Mouse (Mus musculus): Measurements from ENCODE around the gene Tango6. TPM values are rescaled to one million over a fixed set of nuclear protein-coding genes. Genes with fewer than 3 reads are reported as not detected.
A peak's percentile ranks its signal among the peaks of the same experiment; 100 is the strongest.

The Tango6 gene
- polyA plus RNA-seq, 1 experiment from 2014 or later: 6.7 TPM

GRCm38 (mm10) chr8:106700131-106700530 is 17.3 kb downstream of the Tango6 start:
- no peak for ATAC-seq (replicated peaks; ENCODE audit: insufficient number of reproducible peaks, insufficient read depth, low FRiP score, low read depth)
- no peak overlapping the region for H3K4me2 ChIP-seq
- 87% methylated on average over 6 of the region's 6 CpGs for WGBS

DNA sequence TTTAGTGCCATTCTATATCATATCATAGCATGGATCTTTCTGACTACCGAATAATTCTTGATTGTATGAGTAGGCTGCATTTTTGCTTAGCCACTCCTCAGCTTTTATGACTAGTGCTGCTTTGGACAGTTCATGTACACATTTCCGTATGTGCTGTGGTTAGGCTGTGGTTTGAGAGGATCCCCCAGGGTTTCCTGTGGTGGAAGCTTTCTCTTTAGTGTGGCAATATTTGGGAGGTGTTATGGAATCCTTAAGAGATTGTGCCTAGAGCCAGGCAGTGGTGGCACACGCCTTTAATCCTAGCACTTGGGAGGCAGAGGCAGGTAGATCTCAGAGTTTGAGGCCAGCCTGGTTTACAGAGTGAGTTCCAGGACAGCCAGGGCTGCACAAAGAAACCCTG is 18.5 kb downstream of the Tango6 start:
- Histone ChIP-seq H3K36me3 (peaks cover 19% of the 10 kb centered on the region; the same call in 1 of the 2 replicates), H3K4me2 (no peak overlapping the region), H3K9ac (no peak overlapping the region), H3K27ac (no peak overlapping the region), H3K4me3 (no peak overlapping the region), H3K4me1 (replicated peaks) (peaks cover 13% of the 10 kb centered on the region), H3K9me3 (replicated peaks) (no peaks in the 10 kb centered on the region), H3K27me3 (no peaks in the 10 kb centered on the region)
- ATAC-seq (replicated peaks; ENCODE audit: insufficient number of reproducible peaks, insufficient read depth, low FRiP score, low read depth): no peak
- WGBS: 86% methylated on average over 3 of the region's 3 CpGs

More at GRCm38 (mm10) chr8:106700131-106700530, 17.3 kb downstream of the Tango6 start:
- Histone ChIP-seq H3K27me3 (no peaks in the 10 kb centered on the region), H3K4me3 (no peak overlapping the region), H3K9me3 (replicated peaks) (no peaks in the 10 kb centered on the region), H3K4me1 (replicated peaks) (peaks cover 7% of the 10 kb centered on the region; the same call in 1 of the 2 replicates), H3K27ac (no peak overlapping the region), H3K36me3 (peaks cover 19% of the 10 kb centered on the region; the same call in 1 of the 2 replicates), H3K9ac (no peak overlapping the region)

- no peaks in the 10 kb centered on the region for H3K9me3 ChIP-seq (replicated peaks)
- H3K27ac ChIP-seq: peak overlapping the region; percentile 87
- H3K9ac ChIP-seq: no peak overlapping the region
- peaks cover 13% of the 10 kb centered on the region for H3K4me1 ChIP-seq (replicated peaks)
- WGBS: 71% methylated on average over 9 of the region's 9 CpGs
- H3K4me2 ChIP-seq: no peak overlapping the region
- ATAC-seq (replicated peaks; ENCODE audit: insufficient number of reproducible peaks, insufficient read depth, low FRiP score, low read depth): peak; percentile 56
- peaks cover 5% of the 10 kb centered on the region; the same call in 1 of the 2 replicates for H3K36me3 ChIP-seq
- no peak overlapping the region for H3K4me3 ChIP-seq
- no peaks in the 10 kb centered on the region for H3K27me3 ChIP-seq
Observed at GRCm38 (mm10) chr8:106704199-106704900, 21.5 kb downstream of the Tango6 start.

- Histone ChIP-seq H3K4me1 (replicated peaks) (peaks cover 13% of the 10 kb centered on the region), H3K4me2 (no peak overlapping the region), H3K27me3 (no peaks in the 10 kb centered on the region), H3K9ac (no peak overlapping the region), H3K9me3 (replicated peaks) (no peaks in the 10 kb centered on the region), H3K36me3 (peaks cover 4% of the 10 kb centered on the region; the same call in 1 of the 2 replicates), H3K27ac (peak overlapping the region; percentile 87), H3K4me3 (no peak overlapping the region)
- WGBS: 25% methylated on average over 9 of the region's 9 CpGs
- ATAC-seq (replicated peaks; ENCODE audit: insufficient number of reproducible peaks, insufficient read depth, low FRiP score, low read depth): peak; percentile 94
Observed at GRCm38 (mm10) chr8:106704901-106705321, 22.0 kb downstream of the Tango6 start.

DNA sequence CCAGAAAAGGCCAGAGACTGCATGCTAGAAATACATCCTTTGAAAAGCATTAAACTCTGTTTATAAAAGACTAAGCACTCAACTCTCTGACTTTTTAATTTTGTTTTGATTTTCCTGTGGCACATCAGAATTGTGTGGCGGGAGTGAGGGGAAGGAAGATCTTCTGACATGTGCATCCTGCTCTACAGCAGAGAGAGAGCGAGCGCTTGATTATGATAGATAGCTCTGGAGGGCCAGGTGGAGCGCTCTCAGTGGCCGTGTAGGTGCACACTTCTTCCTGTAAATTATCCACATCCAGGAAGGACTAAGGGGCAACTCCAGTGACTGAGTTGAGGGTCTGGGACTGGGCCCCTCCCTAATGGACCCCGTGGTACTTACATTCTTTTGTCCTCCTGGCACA is 23.3 kb downstream of the Tango6 start:
- Histone ChIP-seq H3K36me3 (no peaks in the 10 kb centered on the region; the same call in 1 of the 2 replicates), H3K4me2 (no peak overlapping the region), H3K9ac (no peak overlapping the region), H3K4me1 (replicated peaks) (peaks cover 13% of the 10 kb centered on the region), H3K4me3 (no peak overlapping the region), H3K27me3 (no peaks in the 10 kb centered on the region), H3K9me3 (replicated peaks) (no peaks in the 10 kb centered on the region), H3K27ac (peak overlapping the region; percentile 87)
- 78% methylated on average over 6 of the region's 6 CpGs for WGBS
- ATAC-seq (replicated peaks; ENCODE audit: insufficient number of reproducible peaks, insufficient read depth, low FRiP score, low read depth): no peak

DNA sequence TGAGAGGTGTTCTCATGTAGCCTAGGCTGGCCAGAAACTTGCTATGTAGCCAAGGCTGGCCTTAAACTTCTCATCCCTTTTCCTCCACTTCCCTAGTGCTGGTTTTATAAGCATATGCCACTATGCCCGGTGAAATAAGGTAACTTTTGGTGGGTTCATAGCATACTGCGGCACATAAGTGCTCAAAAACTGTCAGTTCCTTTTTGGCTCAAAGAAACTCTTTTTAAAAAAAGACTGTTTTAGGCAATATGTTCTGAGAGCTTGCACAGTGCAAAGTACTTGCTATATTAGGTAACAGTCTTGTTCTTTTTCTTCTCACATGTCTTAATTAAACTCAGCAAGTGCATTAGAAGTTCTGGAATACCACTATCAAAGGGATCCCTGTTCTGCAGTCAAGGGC is 27.1 kb downstream of the Tango6 start:
- Histone ChIP-seq H3K27me3 (no peaks in the 10 kb centered on the region), H3K9me3 (replicated peaks) (no peaks in the 10 kb centered on the region), H3K9ac (no peak overlapping the region), H3K27ac (no peak overlapping the region), H3K4me3 (no peak overlapping the region), H3K4me2 (no peak overlapping the region), H3K36me3 (no peaks in the 10 kb centered on the region), H3K4me1 (replicated peaks) (peaks cover 18% of the 10 kb centered on the region)
- WGBS: 85% methylated on average over 2 of the region's 2 CpGs
- ATAC-seq (replicated peaks; ENCODE audit: insufficient number of reproducible peaks, insufficient read depth, low FRiP score, low read depth): no peak

DNA sequence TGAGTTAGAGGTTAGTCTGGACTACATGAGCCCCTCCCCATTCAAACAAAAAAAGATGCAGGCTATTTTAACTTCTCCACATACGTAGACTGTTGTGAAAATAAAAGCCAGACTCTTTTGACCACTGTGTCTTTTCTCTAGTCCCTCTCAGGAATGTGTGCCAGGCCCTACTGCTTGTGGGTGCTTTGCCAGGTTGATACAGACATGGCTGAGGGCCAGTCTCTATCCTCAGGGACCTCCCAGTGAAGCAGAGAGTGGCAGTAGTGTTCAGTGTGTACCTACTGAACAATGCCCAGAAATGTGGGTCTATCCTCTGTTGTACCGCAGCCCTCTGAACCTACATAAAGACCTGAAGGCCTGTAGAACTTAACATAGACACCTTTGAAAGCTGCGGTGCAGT is 29.6 kb downstream of the Tango6 start:
- H3K4me2 ChIP-seq: no peak overlapping the region
- H3K36me3 ChIP-seq: no peaks in the 10 kb centered on the region
- H3K9ac ChIP-seq: no peak overlapping the region
- no peak overlapping the region; the same call in 1 of the 2 replicates for H3K27ac ChIP-seq
- no peaks in the 10 kb centered on the region for H3K9me3 ChIP-seq (replicated peaks)
- no peak overlapping the region for H3K4me3 ChIP-seq
- ATAC-seq (replicated peaks; ENCODE audit: insufficient number of reproducible peaks, insufficient read depth, low FRiP score, low read depth): no peak
- no peaks in the 10 kb centered on the region for H3K27me3 ChIP-seq
- peaks cover 11% of the 10 kb centered on the region for H3K4me1 ChIP-seq (replicated peaks)
- WGBS: 82% methylated on average over 3 of the region's 3 CpGs

- ATAC-seq (replicated peaks; ENCODE audit: insufficient number of reproducible peaks, insufficient read depth, low FRiP score, low read depth): peak; percentile 56; the same call in 1 of the 2 replicates
- 36% methylated on average over 4 of the region's 4 CpGs for WGBS
- peak overlapping the region; percentile 71 for H3K27ac ChIP-seq
Observed at GRCm38 (mm10) chr8:106714297-106714696, 31.4 kb downstream of the Tango6 start.

DNA sequence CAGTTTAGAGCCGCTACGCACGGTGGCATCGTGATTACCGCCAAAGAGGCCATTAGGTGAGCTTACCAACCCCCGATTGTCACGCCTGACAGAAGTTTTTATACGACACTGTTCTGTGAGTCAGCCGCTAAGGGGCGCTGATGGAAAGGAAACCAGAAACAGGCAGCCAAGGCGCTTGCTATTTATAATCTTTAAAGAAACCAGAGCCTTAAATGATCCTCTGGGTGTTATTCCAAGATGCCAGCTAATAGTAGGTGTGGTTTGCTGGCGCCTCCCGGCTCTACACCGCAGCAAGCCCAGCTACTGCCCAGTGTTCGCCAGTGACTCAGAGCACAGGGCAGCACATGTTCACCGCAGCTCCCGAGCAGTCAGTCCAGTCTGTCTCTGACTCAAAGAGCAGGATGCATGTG is 35.2 kb downstream of the Tango6 start:
- Histone ChIP-seq H3K4me1 (replicated peaks) (peaks cover 16% of the 10 kb centered on the region), H3K4me2 (peak overlapping the region; percentile 51), H3K36me3 (no peaks in the 10 kb centered on the region), H3K4me3 (peak overlapping the region; percentile 32), H3K27me3 (no peaks in the 10 kb centered on the region), H3K27ac (peak overlapping the region; percentile 33; the same call in 1 of the 2 replicates), H3K9me3 (replicated peaks) (no peaks in the 10 kb centered on the region), H3K9ac (peak overlapping the region; percentile 12; the same call in 1 of the 2 replicates)
- peak; percentile 77 for ATAC-seq (replicated peaks; ENCODE audit: insufficient number of reproducible peaks, insufficient read depth, low FRiP score, low read depth)
- WGBS: 14% methylated on average over 17 of the region's 17 CpGs

More at GRCm38 (mm10) chr8:106714297-106714696, 31.4 kb downstream of the Tango6 start:
- no peaks in the 10 kb centered on the region for H3K9me3 ChIP-seq (replicated peaks)
- peak overlapping the region; percentile 28; the same call in 1 of the 2 replicates for H3K9ac ChIP-seq
- no peak overlapping the region for H3K4me3 ChIP-seq
- H3K27me3 ChIP-seq: no peaks in the 10 kb centered on the region
- no peak overlapping the region for H3K4me2 ChIP-seq
- no peaks in the 10 kb centered on the region for H3K36me3 ChIP-seq
- H3K4me1 ChIP-seq (replicated peaks): peaks cover 16% of the 10 kb centered on the region

GRCm38 (mm10) chr8:106720921-106721320 is 38.1 kb downstream of the Tango6 start:
- ATAC-seq (replicated peaks; ENCODE audit: insufficient number of reproducible peaks, insufficient read depth, low FRiP score, low read depth): no peak
- H3K9me3 ChIP-seq (replicated peaks): no peaks in the 10 kb centered on the region
- no peak overlapping the region for H3K9ac ChIP-seq
- H3K4me3 ChIP-seq: no peak overlapping the region
- no peak overlapping the region for H3K4me2 ChIP-seq
- no peaks in the 10 kb centered on the region for H3K27me3 ChIP-seq
- WGBS: 58% methylated on average over 8 of the region's 8 CpGs
- H3K36me3 ChIP-seq: peaks cover 10% of the 10 kb centered on the region
- peaks cover 6% of the 10 kb centered on the region for H3K4me1 ChIP-seq (replicated peaks)
- peak overlapping the region; percentile 51; the same call in 1 of the 2 replicates for H3K27ac ChIP-seq

DNA sequence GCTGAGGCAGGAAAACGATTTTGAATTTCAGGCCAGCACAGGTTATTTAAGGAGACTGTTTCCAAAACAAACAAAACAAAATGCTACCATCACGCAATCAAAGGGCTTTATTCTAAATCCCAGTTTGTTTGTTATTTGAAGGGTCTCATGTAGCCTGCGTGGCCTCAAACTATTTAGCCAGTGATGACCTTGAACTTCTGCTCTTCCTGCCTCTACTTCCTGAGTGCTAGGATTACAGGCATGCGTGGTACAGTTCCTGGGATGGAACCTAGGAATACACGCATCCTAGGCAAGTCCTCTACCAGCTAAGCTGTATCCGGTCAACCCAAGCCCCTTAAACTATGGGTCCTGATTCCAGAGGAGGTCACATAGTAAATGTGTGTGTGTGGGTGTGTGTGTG is 39.6 kb downstream of the Tango6 start:
- H3K27me3 ChIP-seq: no peaks in the 10 kb centered on the region
- H3K9me3 ChIP-seq (replicated peaks): no peaks in the 10 kb centered on the region
- peaks cover 9% of the 10 kb centered on the region for H3K4me1 ChIP-seq (replicated peaks)
- no peak overlapping the region for H3K27ac ChIP-seq
- no peak overlapping the region for H3K9ac ChIP-seq
- no peak for ATAC-seq (replicated peaks; ENCODE audit: insufficient number of reproducible peaks, insufficient read depth, low FRiP score, low read depth)
- H3K4me3 ChIP-seq: no peak overlapping the region
- H3K4me2 ChIP-seq: no peak overlapping the region
- peaks cover 18% of the 10 kb centered on the region for H3K36me3 ChIP-seq
- WGBS: 72% methylated on average over 6 of the region's 6 CpGs

Measured in heart, embryonic 15.5 days (tissue).